Mouse (Mus musculus) urinary bladder, postnatal 14 days (tissue): ENCODE results near the gene Fibp.

ENCODE experiments used
- DNase-seq: peaks from one replicate; pipeline ENCODE4 v3.0.0; 2021; ENCODE audit warnings: low spot score

Fibp gene

GRCm38 (mm10) chr19:5432992-5433852 lies 27.2 kb upstream of the Fibp start:
- peak; percentile 58 for DNase-seq

GRCm38 (mm10) chr19:5433951-5434350 lies 26.5 kb upstream of the Fibp start:
- no peak for DNase-seq

- DNase-seq, result no peak
Observed at GRCm38 (mm10) chr19:5444371-5444908, 16.0 kb upstream of the Fibp start.

- DNase-seq, result no peak
Observed at GRCm38 (mm10) chr19:5444954-5445353, 15.5 kb upstream of the Fibp start.

GRCm38 (mm10) chr19:5445747-5446146 lies 14.7 kb upstream of the Fibp start:
- DNase-seq, result no peak

- peak; percentile 80 for DNase-seq
Observed at GRCm38 (mm10) chr19:5447515-5448353, 12.7 kb upstream of the Fibp start, which contains the start of gene Fosl1. TSS of gene Fosl1 (plus strand) at chr19:5447547.

GRCm38 (mm10) chr19:5448354-5449150 lies 11.9 kb upstream of the Fibp start:
- DNase-seq, result no peak

GRCm38 (mm10) chr19:5449673-5450072 lies 10.7 kb upstream of the Fibp start:
- no peak for DNase-seq

- DNase-seq, result no peak
Observed at GRCm38 (mm10) chr19:5451766-5452165, 8.6 kb upstream of the Fibp start.

GRCm38 (mm10) chr19:5455037-5455436 lies 5.4 kb upstream of the Fibp start:
- DNase-seq, result no peak

- no peak for DNase-seq
Observed at GRCm38 (mm10) chr19:5455568-5455967, 4.8 kb upstream of the Fibp start.

GRCm38 (mm10) chr19:5456241-5456921 lies 4.0 kb upstream of the Fibp start:
- no peak for DNase-seq

- DNase-seq, result peak; percentile 95
Observed at GRCm38 (mm10) chr19:5456922-5457745, 3.3 kb upstream of the Fibp start.

- no peak for DNase-seq
Observed at GRCm38 (mm10) chr19:5457746-5458442, 2.5 kb upstream of the Fibp start, which contains the start of gene Ccdc85b. TSS of gene Ccdc85b (minus strand) at chr19:5457894.

- no peak for DNase-seq
Observed at GRCm38 (mm10) chr19:5459019-5459418, 1.4 kb upstream of the Fibp start.

GRCm38 (mm10) chr19:5459896-5460295 lies 519 bp upstream of the Fibp start:
- no peak for DNase-seq

GRCm38 (mm10) chr19:5461411-5461810 lies 996 bp downstream of the Fibp start:
- DNase-seq, result no peak

GRCm38 (mm10) chr19:5463212-5463611 lies 2.8 kb downstream of the Fibp start:
- no peak for DNase-seq

- DNase-seq, result peak; percentile 42
Observed at GRCm38 (mm10) chr19:5463791-5464562, 3.6 kb downstream of the Fibp start.
